Comparison of ENCODE assay signal across 17 mouse cellular contexts in the genomic region with DNA sequence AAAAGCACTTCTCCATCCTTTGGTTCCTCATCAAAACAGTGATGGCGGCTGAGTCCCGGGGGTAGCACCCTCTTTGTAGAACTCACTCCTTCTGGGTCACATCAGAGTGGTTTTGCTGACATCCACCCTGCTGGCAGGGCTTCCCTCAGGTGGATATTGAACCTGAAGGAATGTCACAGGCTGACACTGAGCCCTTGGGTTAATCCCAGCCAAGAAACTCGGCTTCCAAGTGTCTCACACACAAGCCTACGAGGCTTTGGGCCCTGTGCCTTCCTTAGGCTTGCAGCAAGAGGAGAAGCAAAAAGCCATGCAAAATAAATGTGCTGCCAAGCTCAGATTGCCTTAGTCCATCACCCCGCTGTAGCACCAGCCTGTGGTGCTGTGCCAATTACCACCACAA.
DNase-seq lines count a peak whose midpoint lies in the region.
"Had no signal": no experiment of that assay in that cellular context is flagged by ENCODE, and none has a peak within 500 bp of the region (broad histone marks: within the 10 kb centered on the region; RNA-seq: fewer than 3 reads in every experiment).

No protein-coding gene starts in this region.

- DNase-seq in adrenal gland, postnatal 10 days, result peak; percentile 36
- no peak for DNase-seq in adrenal gland, adult 2 months
- DNase-seq in heart, adult 11 months, result peak; percentile 94
- DNase-seq in heart, postnatal 4 days, result no peak
- DNase-seq in kidney, postnatal 25 days, result peak; percentile 43 to 49
- no peak for DNase-seq in thymus, postnatal 36 days
- no peak for DNase-seq in thymus, postnatal 0 days (ENCODE audit: low spot score)
- DNase-seq: adrenal gland, adult 8-10 months; left cerebral cortex, postnatal 4 days; liver, embryonic 13.5 days; lung, postnatal 10 days; right cerebral cortex, adult 18-20 months; thymus, adult 18-20 months had no signal

- H3K27ac ChIP-seq in brown adipose tissue, adult 24 weeks (replicated peaks; ENCODE audit: low read depth, low read length), result 0 out of 2 replicates have a peak overlapping the region, but pooled peaks have one; percentile 18
- H3K27ac ChIP-seq: heart, embryonic 15.5 days; hindbrain, embryonic 15.5 days; kidney, postnatal 0 days; liver, embryonic 13.5 days had no signal

- peaks cover 8% of the 10 kb centered on the region; the same call in 1 of the 2 replicates for H3K4me1 ChIP-seq in brown adipose tissue, adult 24 weeks (ENCODE audit: control insufficient read depth, insufficient read depth, insufficient read length, low read length)
- H3K4me1 ChIP-seq: heart, embryonic 15.5 days; hindbrain, embryonic 15.5 days had no signal

- H3K4me3 ChIP-seq in brown adipose tissue, adult 24 weeks (ENCODE audit: insufficient read depth, low read depth, low read length), result no peak overlapping the region
- H3K4me3 ChIP-seq: heart, embryonic 15.5 days; hindbrain, embryonic 15.5 days; liver, embryonic 13.5 days had no signal

Comparison
In these comparisons a context has a peak if more than half of its experiments do, and no peak if none do; other contexts are left out.
1. DNase-seq: peak in adrenal gland, postnatal 10 days (single experiment), heart, adult 11 months (single experiment) and kidney, postnatal 25 days (2 of 2); none in adrenal gland, adult 2 months (single experiment), heart, postnatal 4 days (single experiment), thymus, postnatal 36 days (0 of 2) and thymus, postnatal 0 days (single experiment).